Mouse (Mus musculus): ENCODE measurements around the gene Hsbp1. TPM values are rescaled to one million over a fixed set of nuclear protein-coding genes. Genes with fewer than 3 reads are reported as not detected.
"Not testable (repeated sequence)": the region's sequence is repeated elsewhere in the genome, so short reads cannot be mapped to it uniquely, and the experiment has no call there.

Hsbp1 gene
- polyA plus RNA-seq, 1 experiment = 130 TPM

GRCm38 (mm10) chr8:119345683-119346075 is 1.4 kb downstream of the Hsbp1 start:
- no peak for DNase-seq
- peaks cover 3% of the 10 kb centered on the region; the same call in 1 of the 2 replicates for H3K4me1 ChIP-seq (ENCODE audit: control insufficient read depth, insufficient read depth, low read length)
- WGBS = 83% methylated on average over 15 of the region's 15 CpGs
- no peak for TF ChIP-seq POLR2A (IDR thresholded peaks at IDR 0.05; ENCODE audit: borderline replicate concordance, extremely low read depth, low read depth, low read length)
- TF ChIP-seq CTCF (IDR thresholded peaks at IDR 0.05; ENCODE audit: insufficient read depth, low read length) = no peak
- no peak overlapping the region for H3K4me3 ChIP-seq (replicated peaks; ENCODE audit: extremely low read depth, low read depth, low read length)

- no peak for DNase-seq
- WGBS = 91% methylated on average over 19 of the region's 19 CpGs
- Histone ChIP-seq H3K4me1 (ENCODE audit: control insufficient read depth, insufficient read depth, low read length) (no peaks in the 10 kb centered on the region), H3K4me3 (replicated peaks; ENCODE audit: extremely low read depth, low read depth, low read length) (no peak overlapping the region)
- no peak for TF ChIP-seq CTCF (IDR thresholded peaks at IDR 0.05; ENCODE audit: insufficient read depth, low read length)
- no peak for TF ChIP-seq POLR2A (IDR thresholded peaks at IDR 0.05; ENCODE audit: borderline replicate concordance, extremely low read depth, low read depth, low read length)
Observed at GRCm38 (mm10) chr8:119351647-119352046, 7.4 kb downstream of the Hsbp1 start.

GRCm38 (mm10) chr8:119352977-119353658 is 8.8 kb downstream of the Hsbp1 start:
- no peak for TF ChIP-seq POLR2A (IDR thresholded peaks at IDR 0.05; ENCODE audit: borderline replicate concordance, extremely low read depth, low read depth, low read length)
- TF ChIP-seq CTCF (IDR thresholded peaks at IDR 0.05; ENCODE audit: insufficient read depth, low read length) = no peak
- 52% methylated on average over 10 of the region's 10 CpGs for WGBS
- no peak overlapping the region for H3K4me3 ChIP-seq (replicated peaks; ENCODE audit: extremely low read depth, low read depth, low read length)

GRCm38 (mm10) chr8:119353659-119354023 is 9.4 kb downstream of the Hsbp1 start:
- TF ChIP-seq POLR2A (IDR thresholded peaks at IDR 0.05; ENCODE audit: borderline replicate concordance, extremely low read depth, low read depth, low read length) = no peak
- no peak for TF ChIP-seq CTCF (IDR thresholded peaks at IDR 0.05; ENCODE audit: insufficient read depth, low read length)
- Histone ChIP-seq H3K4me1 (ENCODE audit: control insufficient read depth, insufficient read depth, low read length) (no peaks in the 10 kb centered on the region), H3K4me3 (replicated peaks; ENCODE audit: extremely low read depth, low read depth, low read length) (no peak overlapping the region)
- no peak for DNase-seq
- 72% methylated on average over 6 of the region's 6 CpGs for WGBS

More at GRCm38 (mm10) chr8:119352977-119353658, 8.8 kb downstream of the Hsbp1 start:
- DNase-seq = no peak
- H3K4me1 ChIP-seq (ENCODE audit: control insufficient read depth, insufficient read depth, low read length) = no peaks in the 10 kb centered on the region

- 54% methylated on average over 5 of the region's 5 CpGs for WGBS
- not testable (repeated sequence) for H3K4me3 ChIP-seq (replicated peaks; ENCODE audit: extremely low read depth, low read depth, low read length); DNase-seq; H3K4me1 ChIP-seq (ENCODE audit: control insufficient read depth, insufficient read depth, low read length)
- peak; percentile 29; the same call in 1 of the 2 replicates for TF ChIP-seq CTCF (IDR thresholded peaks at IDR 0.05; ENCODE audit: insufficient read depth, low read length)
Observed at GRCm38 (mm10) chr8:119356631-119357030, 12.3 kb downstream of the Hsbp1 start.

GRCm38 (mm10) chr8:119358175-119358574 is 13.9 kb downstream of the Hsbp1 start:
- 70% methylated on average over 7 of the region's 7 CpGs for WGBS
- H3K4me3 ChIP-seq (replicated peaks; ENCODE audit: extremely low read depth, low read depth, low read length) = no peak overlapping the region

GRCm38 (mm10) chr8:119358836-119359235 is 14.5 kb downstream of the Hsbp1 start:
- TF ChIP-seq POLR2A (IDR thresholded peaks at IDR 0.05; ENCODE audit: borderline replicate concordance, extremely low read depth, low read depth, low read length) = no peak
- TF ChIP-seq CTCF (IDR thresholded peaks at IDR 0.05; ENCODE audit: insufficient read depth, low read length) = peak; percentile 66
- DNase-seq = peak; percentile 67
- Histone ChIP-seq H3K4me3 (replicated peaks; ENCODE audit: extremely low read depth, low read depth, low read length) (no peak overlapping the region), H3K4me1 (ENCODE audit: control insufficient read depth, insufficient read depth, low read length) (no peaks in the 10 kb centered on the region)
- WGBS = 50% methylated on average over 14 of the region's 14 CpGs

More at GRCm38 (mm10) chr8:119358175-119358574, 13.9 kb downstream of the Hsbp1 start:
- H3K4me1 ChIP-seq (ENCODE audit: control insufficient read depth, insufficient read depth, low read length) = no peaks in the 10 kb centered on the region
- TF ChIP-seq POLR2A (IDR thresholded peaks at IDR 0.05; ENCODE audit: borderline replicate concordance, extremely low read depth, low read depth, low read length) (no peak), CTCF (IDR thresholded peaks at IDR 0.05; ENCODE audit: insufficient read depth, low read length) (no peak)
- DNase-seq = no peak

GRCm38 (mm10) chr8:119360686-119361295 is 16.5 kb downstream of the Hsbp1 start:
- Histone ChIP-seq H3K4me1 (ENCODE audit: control insufficient read depth, insufficient read depth, low read length) (no peaks in the 10 kb centered on the region), H3K4me3 (replicated peaks; ENCODE audit: extremely low read depth, low read depth, low read length) (no peak overlapping the region)
- no peak for TF ChIP-seq POLR2A (IDR thresholded peaks at IDR 0.05; ENCODE audit: borderline replicate concordance, extremely low read depth, low read depth, low read length)
- WGBS = 36% methylated on average over 8 of the region's 8 CpGs
- DNase-seq = no peak

GRCm38 (mm10) chr8:119374716-119375115 is 30.4 kb downstream of the Hsbp1 start:
- not testable (repeated sequence) for H3K4me1 ChIP-seq (ENCODE audit: control insufficient read depth, insufficient read depth, low read length); H3K4me3 ChIP-seq (replicated peaks; ENCODE audit: extremely low read depth, low read depth, low read length); DNase-seq
- WGBS = 71% methylated on average over 9 of the region's 9 CpGs

- TF ChIP-seq CTCF (IDR thresholded peaks at IDR 0.05; ENCODE audit: insufficient read depth, low read length) (no peak), POLR2A (IDR thresholded peaks at IDR 0.05; ENCODE audit: borderline replicate concordance, extremely low read depth, low read depth, low read length) (no peak)
- no peaks in the 10 kb centered on the region for H3K4me1 ChIP-seq (ENCODE audit: control insufficient read depth, insufficient read depth, low read length)
- no peak for DNase-seq
- no peak overlapping the region for H3K4me3 ChIP-seq (replicated peaks; ENCODE audit: extremely low read depth, low read depth, low read length)
- WGBS = 67% methylated on average over 7 of the region's 7 CpGs
Observed at GRCm38 (mm10) chr8:119378476-119378875, 34.2 kb downstream of the Hsbp1 start.
